Mouse (Mus musculus) C2C12 (cell line): ENCODE data around the gene Lce3e. TPM values are rescaled to one million over a fixed set of nuclear protein-coding genes. Genes with fewer than 3 reads are reported as not detected.

Experiments
- H3K27me3 ChIP-seq: one replicate; pipeline ENCODE4 v1.6.1; 2011; ENCODE audit not compliant: control insufficient read depth, insufficient read depth, insufficient read length
- H3K36me3 ChIP-seq: one replicate; pipeline ENCODE4 v1.6.1; 2011; ENCODE audit not compliant: control insufficient read depth, insufficient read depth
- H3K4me3 ChIP-seq: one replicate; pipeline ENCODE4 v1.5.1; 2011; ENCODE audit warnings: mild to moderate bottlenecking, control low read depth; ENCODE audit not compliant: poor library complexity, insufficient read depth, severe bottlenecking
- H3K79me2 ChIP-seq: one replicate; pipeline ENCODE4 v1.6.1; 2011; ENCODE audit not compliant: control insufficient read depth, insufficient read depth
- H3K79me3 ChIP-seq: one replicate; pipeline ENCODE4 v1.6.1; 2011; ENCODE audit warnings: low read depth, control low read depth
- H3ac ChIP-seq: one replicate; pipeline ENCODE3; 2011; ENCODE audit warnings: low read depth; ENCODE audit not compliant: control insufficient read depth, insufficient read length
- CEBPB ChIP-seq: IDR thresholded peaks from one replicate; pipeline ENCODE4 v1.6.1; 2011; ENCODE audit warnings: low read depth, mild to moderate bottlenecking, control low read depth, moderate library complexity
- CTCF ChIP-seq: IDR thresholded peaks from one replicate; pipeline ENCODE4 v1.5.1; 2011; ENCODE audit not compliant: control insufficient read depth, insufficient read depth, insufficient read length
- FOSL1 ChIP-seq: IDR thresholded peaks from one replicate; pipeline ENCODE4 v1.8.0; 2011; ENCODE audit warnings: mild to moderate bottlenecking, low read length; ENCODE audit not compliant: poor library complexity, insufficient read depth, severe bottlenecking
- MAX ChIP-seq: IDR thresholded peaks from one replicate; pipeline ENCODE4 v1.6.1; 2011; ENCODE audit warnings: mild to moderate bottlenecking, control low read depth
- MYOD1 ChIP-seq: IDR thresholded peaks from one replicate; pipeline ENCODE4 v1.6.1; 2011; ENCODE audit warnings: low read depth; ENCODE audit not compliant: control insufficient read depth, insufficient read length
- MYOG ChIP-seq: IDR thresholded peaks from one replicate; pipeline ENCODE4 v1.6.1; 2011; ENCODE audit not compliant: control insufficient read depth, insufficient read length; ENCODE audit errors: extremely low read depth
- USF1 ChIP-seq: IDR thresholded peaks from one replicate; pipeline ENCODE4 v1.6.1; 2011; ENCODE audit warnings: low read depth, mild to moderate bottlenecking, control low read depth, moderate library complexity
- polyA plus RNA-seq: library from polyadenylated mRNA; unstranded; fragments of >200 nt; fragmentation: generic; extraction: Trizol; gene quantifications from one replicate; pipeline ENCODE4 v1.2.1, GENCODE M21; 2012; ENCODE audit warnings: missing spikeins

Lce3e gene
- polyA plus RNA-seq, 1 experiment: not detected

GRCm38 (mm10) chr3:92978484-92978883 lies 11.6 kb downstream of the Lce3e start:
- Histone ChIP-seq H3K36me3 (no peaks in the 10 kb centered on the region), H3K27me3 (no peaks in the 10 kb centered on the region), H3K79me2 (no peaks in the 10 kb centered on the region), H3K79me3 (no peaks in the 10 kb centered on the region), H3ac (no peak overlapping the region), H3K4me3 (no peak overlapping the region)
- no peak for TF ChIP-seq MAX
- no peak for TF ChIP-seq MYOD1
- no peak for TF ChIP-seq CEBPB
- TF ChIP-seq FOSL1: no peak
- no peak for TF ChIP-seq CTCF

- Histone ChIP-seq H3K4me3 (no peak within 1 kb of the TSS), H3ac (no peak within 1 kb of the TSS), H3K79me2 (no peaks in the 10 kb centered on the region), H3K36me3 (no peaks in the 10 kb centered on the region), H3K27me3 (no peaks in the 10 kb centered on the region), H3K79me3 (no peaks in the 10 kb centered on the region)
- TF ChIP-seq USF1 (no peak), FOSL1 (no peak), CEBPB (no peak), MYOD1 (no peak), MYOG (no peak), CTCF (no peak), MAX (no peak)
These were observed 25.1 kb downstream of the Lce3e start, which contains the start of gene Lce3f for GRCm38 (mm10) chr3:92991926-92992325. Gene Lce3f (plus strand): TSS chr3:92992226.

GRCm38 (mm10) chr3:92998691-92999090 lies 31.8 kb downstream of the Lce3e start:
- Histone ChIP-seq H3K27me3 (no peaks in the 10 kb centered on the region), H3K36me3 (no peaks in the 10 kb centered on the region), H3ac (no peak overlapping the region), H3K79me2 (no peaks in the 10 kb centered on the region), H3K4me3 (no peak overlapping the region), H3K79me3 (no peaks in the 10 kb centered on the region)
- TF ChIP-seq CTCF (peak; percentile 46), MYOD1 (no peak), FOSL1 (no peak), USF1 (no peak)

- Histone ChIP-seq H3K4me3 (no peak overlapping the region), H3K79me3 (no peaks in the 10 kb centered on the region), H3K36me3 (no peaks in the 10 kb centered on the region), H3ac (no peak overlapping the region), H3K79me2 (no peaks in the 10 kb centered on the region), H3K27me3 (no peaks in the 10 kb centered on the region)
- TF ChIP-seq FOSL1: no peak
- TF ChIP-seq MAX: no peak
- no peak for TF ChIP-seq CTCF
These were observed 33.8 kb downstream of the Lce3e start for GRCm38 (mm10) chr3:93000621-93001020.

GRCm38 (mm10) chr3:93002843-93003242 lies 36.0 kb downstream of the Lce3e start:
- TF ChIP-seq CTCF (no peak), USF1 (no peak)
- Histone ChIP-seq H3K36me3 (no peaks in the 10 kb centered on the region), H3K27me3 (no peaks in the 10 kb centered on the region), H3K79me3 (no peaks in the 10 kb centered on the region), H3K4me3 (no peak overlapping the region), H3K79me2 (no peaks in the 10 kb centered on the region), H3ac (no peak overlapping the region)

GRCm38 (mm10) chr3:93014378-93014801 lies 47.5 kb downstream of the Lce3e start:
- TF ChIP-seq MYOG (no peak), USF1 (no peak), FOSL1 (no peak), CEBPB (no peak), CTCF (no peak), MYOD1 (no peak), MAX (no peak)
- Histone ChIP-seq H3K79me3 (no peaks in the 10 kb centered on the region), H3K36me3 (no peaks in the 10 kb centered on the region), H3K4me3 (peak overlapping the region; percentile 11), H3K27me3 (no peaks in the 10 kb centered on the region), H3K79me2 (no peaks in the 10 kb centered on the region), H3ac (peak overlapping the region; percentile 7)
